Mouse (Mus musculus) intestine, embryonic 15.5 days (tissue): ENCODE results near the gene Gm42669. TPM values are rescaled to one million over a fixed set of nuclear protein-coding genes. Genes with fewer than 3 reads are reported as not detected.

Source experiments
- ATAC-seq: fragments of 200-750 bp; cut with Nextera tagmentation; 2 replicates; pipeline ENCODE4 v1.8.0; 2017; ENCODE audit warnings: moderate TSS enrichment, moderate library complexity
- H3K27ac ChIP-seq: fragments of 300-500 bp; sonication (generic); 2 replicates; pipeline ENCODE4 v1.5.1; 2015; ENCODE audit warnings: mild to moderate bottlenecking, inconsistent platforms
- H3K27me3 ChIP-seq: fragments of 300-500 bp; sonication (generic); replicated peaks from 2 replicates; pipeline ENCODE4 v1.6.1; 2015; ENCODE audit warnings: inconsistent platforms
- H3K36me3 ChIP-seq: fragments of 300-500 bp; sonication (generic); 2 replicates; pipeline ENCODE4 v1.6.1; 2015; ENCODE audit warnings: inconsistent platforms
- H3K4me1 ChIP-seq: fragments of 300-500 bp; sonication (generic); replicated peaks from 2 replicates; pipeline ENCODE4 v1.6.1; 2015; ENCODE audit warnings: inconsistent platforms
- H3K4me2 ChIP-seq: fragments of 300-500 bp; sonication (generic); replicated peaks from 2 replicates; pipeline ENCODE4 v1.6.1; 2015; ENCODE audit warnings: mild to moderate bottlenecking, inconsistent platforms
- H3K4me3 ChIP-seq: fragments of 300-500 bp; sonication (generic); replicated peaks from 2 replicates; pipeline ENCODE4 v1.5.1; 2015; ENCODE audit warnings: inconsistent platforms
- H3K9ac ChIP-seq: fragments of 300-500 bp; sonication (generic); 2 replicates; pipeline ENCODE4 v1.6.1; 2015; ENCODE audit warnings: inconsistent platforms
- H3K9me3 ChIP-seq: fragments of 300-500 bp; sonication (generic); 2 replicates; pipeline ENCODE4 v1.6.1; 2016; ENCODE audit warnings: inconsistent platforms
- WGBS: fragments of 180-500 bp; shearing (Covaris S2); methylation state at CpG from one replicate; pipeline ENCODE4 v1.1.7; 2015; 5-methylcytosine and 5-hydroxymethylcytosine counted together
- polyA plus RNA-seq: library from polyadenylated mRNA; unstranded; fragments of >200 nt; fragmentation: Nextera tagmentation; extraction: Ambion mirVana; gene quantifications from 2 replicates; pipeline ENCODE4 v1.2.1, GENCODE M21; 2015

The Gm42669 gene
- polyA plus RNA-seq, 1 experiment from 2014 or later, result 0.04 TPM

- no peak for ATAC-seq
- H3K27ac ChIP-seq, result no peak overlapping the region
- H3K4me3 ChIP-seq, result no peak overlapping the region
- H3K9ac ChIP-seq, result no peak overlapping the region
- H3K27me3 ChIP-seq, result no peaks in the 10 kb centered on the region
- H3K9me3 ChIP-seq, result no peaks in the 10 kb centered on the region
- WGBS, result 75% methylated on average over 5 of the region's 5 CpGs
- no peaks in the 10 kb centered on the region for H3K4me1 ChIP-seq
- 0 out of 2 replicates have a peak, but pooled peaks cover 3% of the 10 kb centered on the region for H3K36me3 ChIP-seq
- H3K4me2 ChIP-seq, result no peak overlapping the region
Observed at GRCm38 (mm10) chr5:107498806-107499310, 8.6 kb upstream of the Gm42669 start.

GRCm38 (mm10) chr5:107499891-107500535 is 7.4 kb upstream of the Gm42669 start:
- H3K9ac ChIP-seq, result no peak overlapping the region
- WGBS, result 86% methylated on average over 5 of the region's 5 CpGs
- ATAC-seq, result no peak

DNA sequence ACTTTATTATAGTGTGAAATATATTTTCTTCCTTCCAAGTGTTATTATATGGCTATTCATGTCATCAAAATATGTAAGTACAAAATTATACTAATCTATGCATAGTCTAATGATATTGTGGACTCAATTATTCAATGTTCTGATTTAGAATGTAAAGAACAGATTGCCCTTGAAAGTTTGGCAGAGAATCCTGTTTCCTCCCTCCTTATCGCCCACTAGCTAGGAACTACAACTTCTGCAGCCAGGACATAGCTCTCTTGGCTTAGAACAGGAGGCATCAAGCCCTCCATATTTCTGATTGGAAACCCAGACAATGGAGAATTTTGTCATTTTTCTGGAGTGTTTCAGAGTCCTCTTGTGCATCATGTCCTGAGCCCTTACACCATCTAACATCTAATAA is 6.7 kb upstream of the Gm42669 start:
- H3K4me1 ChIP-seq, result no peaks in the 10 kb centered on the region
- no peak overlapping the region for H3K9ac ChIP-seq
- no peaks in the 10 kb centered on the region for H3K27me3 ChIP-seq
- 0 out of 2 replicates have a peak, but pooled peaks cover 3% of the 10 kb centered on the region for H3K36me3 ChIP-seq
- no peaks in the 10 kb centered on the region for H3K9me3 ChIP-seq
- ATAC-seq, result no peak
- H3K27ac ChIP-seq, result no peak overlapping the region
- 81% methylated on average over 1 of the region's 1 CpGs for WGBS
- H3K4me3 ChIP-seq, result no peak overlapping the region
- no peak overlapping the region for H3K4me2 ChIP-seq

More at GRCm38 (mm10) chr5:107499891-107500535, 7.4 kb upstream of the Gm42669 start:
- Histone ChIP-seq H3K36me3 (0 out of 2 replicates have a peak, but pooled peaks cover 3% of the 10 kb centered on the region), H3K4me3 (no peak overlapping the region), H3K9me3 (no peaks in the 10 kb centered on the region), H3K4me2 (no peak overlapping the region), H3K27ac (no peak overlapping the region), H3K4me1 (no peaks in the 10 kb centered on the region), H3K27me3 (no peaks in the 10 kb centered on the region)

- H3K9ac ChIP-seq, result no peak overlapping the region
- no peaks in the 10 kb centered on the region for H3K9me3 ChIP-seq
- no peak overlapping the region for H3K4me3 ChIP-seq
- no peaks in the 10 kb centered on the region for H3K27me3 ChIP-seq
- ATAC-seq, result no peak
- no peaks in the 10 kb centered on the region for H3K36me3 ChIP-seq
- no peak overlapping the region for H3K4me2 ChIP-seq
- WGBS, result 83% methylated on average over 10 of the region's 10 CpGs
- H3K27ac ChIP-seq, result no peak overlapping the region
- H3K4me1 ChIP-seq, result no peaks in the 10 kb centered on the region
Observed at GRCm38 (mm10) chr5:107510503-107510902, 3.1 kb downstream of the Gm42669 start.

DNA sequence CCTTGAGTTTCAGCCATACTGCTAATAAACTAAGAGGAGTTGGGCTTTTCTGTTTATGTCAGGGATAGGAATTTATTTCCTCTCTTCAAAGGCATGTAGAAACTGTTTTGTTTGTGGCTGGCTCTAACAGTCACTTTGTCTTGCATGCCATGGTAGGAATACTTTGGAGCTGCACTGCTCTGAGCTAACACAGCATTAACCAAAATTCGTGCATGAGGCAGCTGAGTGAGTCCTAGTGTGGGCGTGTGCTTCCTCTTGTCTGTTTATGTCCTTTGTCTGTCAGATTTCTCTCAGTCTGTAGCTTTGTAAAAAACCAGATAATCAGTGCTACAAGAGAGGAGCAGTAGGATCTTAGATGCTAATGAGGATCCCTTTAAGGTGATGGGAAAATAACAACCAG is 3.9 kb downstream of the Gm42669 start:
- no peak overlapping the region for H3K4me3 ChIP-seq
- no peaks in the 10 kb centered on the region for H3K36me3 ChIP-seq
- no peak for ATAC-seq
- no peak overlapping the region for H3K27ac ChIP-seq
- H3K4me1 ChIP-seq, result no peaks in the 10 kb centered on the region
- WGBS, result 34% methylated on average over 2 of the region's 2 CpGs
- no peaks in the 10 kb centered on the region for H3K27me3 ChIP-seq
- H3K9ac ChIP-seq, result no peak overlapping the region
- no peaks in the 10 kb centered on the region for H3K9me3 ChIP-seq
- no peak overlapping the region for H3K4me2 ChIP-seq

DNA sequence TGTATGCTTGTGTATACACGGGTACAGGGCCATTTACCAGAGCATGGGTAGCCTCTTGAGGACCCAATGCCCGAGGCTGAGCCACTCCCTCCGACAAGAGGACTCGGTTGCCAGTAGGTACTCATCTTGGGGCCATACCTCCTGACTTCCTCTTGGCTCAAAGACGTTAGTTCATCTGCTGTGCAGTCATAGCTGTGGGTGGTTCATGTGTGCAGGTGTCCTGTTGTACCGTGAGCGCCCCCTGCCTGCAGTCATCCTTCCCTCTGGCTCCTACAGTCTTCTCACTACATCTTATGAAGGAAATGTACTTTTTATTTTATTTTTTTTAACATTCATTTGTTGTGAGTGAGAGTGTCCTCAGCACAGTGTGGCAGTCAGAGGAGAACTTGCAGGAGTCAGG is 6.2 kb downstream of the Gm42669 start:
- no peak overlapping the region for H3K9ac ChIP-seq
- ATAC-seq, result no peak
- no peaks in the 10 kb centered on the region for H3K4me1 ChIP-seq
- no peak overlapping the region for H3K27ac ChIP-seq
- H3K4me3 ChIP-seq, result no peak overlapping the region
- no peaks in the 10 kb centered on the region for H3K27me3 ChIP-seq
- H3K4me2 ChIP-seq, result no peak overlapping the region
- 46% methylated on average over 7 of the region's 7 CpGs for WGBS
- H3K36me3 ChIP-seq, result no peaks in the 10 kb centered on the region
- H3K9me3 ChIP-seq, result no peaks in the 10 kb centered on the region

GRCm38 (mm10) chr5:107515453-107515852 is 8.0 kb downstream of the Gm42669 start:
- ATAC-seq, result no peak
- Histone ChIP-seq H3K9me3 (no peaks in the 10 kb centered on the region), H3K4me1 (no peaks in the 10 kb centered on the region), H3K36me3 (no peaks in the 10 kb centered on the region), H3K4me2 (no peak overlapping the region), H3K27me3 (no peaks in the 10 kb centered on the region), H3K27ac (no peak overlapping the region), H3K9ac (no peak overlapping the region), H3K4me3 (no peak overlapping the region)
- WGBS, result 96% methylated on average over 3 of the region's 3 CpGs

DNA sequence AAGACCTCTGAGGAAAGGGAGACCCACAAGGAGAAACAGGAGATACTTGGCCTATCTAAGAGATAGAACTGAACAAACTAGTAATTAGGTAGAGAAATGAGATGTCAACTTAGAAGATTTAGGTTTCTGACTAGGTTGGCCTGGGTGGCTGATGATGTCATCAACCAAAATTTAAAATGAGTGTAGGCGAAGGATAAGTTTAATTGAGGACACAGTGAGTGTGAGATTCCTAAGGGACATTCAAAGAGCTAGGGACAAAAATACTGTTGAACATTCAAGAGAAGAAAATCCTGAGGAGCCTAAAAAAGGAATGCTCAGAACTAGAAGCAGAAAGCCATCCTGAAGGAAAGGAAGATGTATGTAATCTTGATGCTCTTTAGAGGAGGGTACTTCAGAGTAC is 8.7 kb downstream of the Gm42669 start:
- ATAC-seq, result no peak
- H3K27ac ChIP-seq, result no peak overlapping the region

DNA sequence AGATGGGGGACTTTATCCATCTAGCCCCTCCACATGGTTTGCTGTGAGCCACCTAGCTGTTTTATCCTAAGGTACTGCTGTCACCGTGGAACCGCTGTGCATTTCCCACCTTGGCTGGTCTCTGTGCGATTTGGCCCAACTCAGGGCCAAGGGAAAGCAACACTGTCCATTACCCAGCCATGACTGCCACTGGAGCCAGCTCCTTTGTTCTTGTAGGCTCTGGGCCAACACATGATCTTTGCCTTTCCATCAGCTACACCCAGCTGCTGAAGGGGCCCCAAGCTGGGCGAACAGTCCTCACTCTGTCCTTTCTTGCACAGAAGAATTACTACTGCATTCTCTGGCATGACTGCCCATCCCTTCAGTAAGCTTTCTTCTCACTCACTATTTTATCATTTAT is 11.2 kb downstream of the Gm42669 start:
- no peaks in the 10 kb centered on the region for H3K27me3 ChIP-seq
- 92% methylated on average over 4 of the region's 4 CpGs for WGBS
- no peak for ATAC-seq

More for the DNA sequence above, 8.7 kb downstream of the Gm42669 start:
- Histone ChIP-seq H3K4me3 (no peak overlapping the region), H3K4me1 (no peaks in the 10 kb centered on the region), H3K27me3 (no peaks in the 10 kb centered on the region), H3K9me3 (no peaks in the 10 kb centered on the region), H3K4me2 (no peak overlapping the region), H3K9ac (no peak overlapping the region), H3K36me3 (no peaks in the 10 kb centered on the region)
- WGBS, result 97% methylated on average over 1 of the region's 1 CpGs

GRCm38 (mm10) chr5:107521386-107521785 is 14.0 kb downstream of the Gm42669 start:
- Histone ChIP-seq H3K4me1 (no peaks in the 10 kb centered on the region), H3K9me3 (no peaks in the 10 kb centered on the region), H3K27me3 (no peaks in the 10 kb centered on the region), H3K4me2 (no peak overlapping the region), H3K27ac (no peak overlapping the region), H3K9ac (no peak overlapping the region), H3K4me3 (no peak overlapping the region), H3K36me3 (no peaks in the 10 kb centered on the region)
- ATAC-seq, result no peak
- WGBS, result 66% methylated on average over 6 of the region's 6 CpGs

More for the DNA sequence above, 11.2 kb downstream of the Gm42669 start:
- H3K4me2 ChIP-seq, result no peak overlapping the region
- H3K9me3 ChIP-seq, result no peaks in the 10 kb centered on the region
- H3K9ac ChIP-seq, result no peak overlapping the region
- H3K4me3 ChIP-seq, result no peak overlapping the region
- H3K27ac ChIP-seq, result no peak overlapping the region
- H3K4me1 ChIP-seq, result no peaks in the 10 kb centered on the region
- H3K36me3 ChIP-seq, result no peaks in the 10 kb centered on the region

GRCm38 (mm10) chr5:107521897-107522296 is 14.5 kb downstream of the Gm42669 start:
- H3K4me2 ChIP-seq, result no peak overlapping the region
- 73% methylated on average over 7 of the region's 7 CpGs for WGBS
- H3K27ac ChIP-seq, result no peak overlapping the region
- H3K4me3 ChIP-seq, result no peak overlapping the region
- no peak for ATAC-seq
- H3K9ac ChIP-seq, result no peak overlapping the region
- H3K9me3 ChIP-seq, result no peaks in the 10 kb centered on the region
- no peaks in the 10 kb centered on the region for H3K4me1 ChIP-seq
- no peaks in the 10 kb centered on the region for H3K27me3 ChIP-seq
- H3K36me3 ChIP-seq, result no peaks in the 10 kb centered on the region

- Histone ChIP-seq H3K9me3 (no peaks in the 10 kb centered on the region), H3K4me2 (no peak overlapping the region)
Observed at GRCm38 (mm10) chr5:107524281-107524680, 16.9 kb downstream of the Gm42669 start.

GRCm38 (mm10) chr5:107528856-107529255 is 21.4 kb downstream of the Gm42669 start:
- H3K4me1 ChIP-seq, result no peaks in the 10 kb centered on the region
- no peak overlapping the region for H3K4me2 ChIP-seq
- no peaks in the 10 kb centered on the region for H3K9me3 ChIP-seq
- no peaks in the 10 kb centered on the region for H3K27me3 ChIP-seq
- ATAC-seq, result no peak
- WGBS, result 93% methylated on average over 3 of the region's 3 CpGs
- no peak overlapping the region for H3K4me3 ChIP-seq
- no peak overlapping the region for H3K27ac ChIP-seq
- no peak overlapping the region for H3K9ac ChIP-seq
- no peaks in the 10 kb centered on the region for H3K36me3 ChIP-seq

More at GRCm38 (mm10) chr5:107524281-107524680, 16.9 kb downstream of the Gm42669 start:
- Histone ChIP-seq H3K4me3 (no peak overlapping the region), H3K4me1 (no peaks in the 10 kb centered on the region), H3K9ac (no peak overlapping the region), H3K27ac (no peak overlapping the region), H3K36me3 (no peaks in the 10 kb centered on the region), H3K27me3 (no peaks in the 10 kb centered on the region)
- ATAC-seq, result no peak
- WGBS, result 83% methylated on average over 10 of the region's 10 CpGs
